Mouse (Mus musculus) CH12.LX (cell line): ENCODE measurements around the gene Gfra4. TPM values are rescaled to one million over a fixed set of nuclear protein-coding genes. Genes with fewer than 3 reads are reported as not detected.

Experiments used
- DNase-seq: peaks from one replicate; pipeline ENCODE4 v3.0.0-alpha.2; 2013; ENCODE audit errors: extremely low read depth
- H3K27ac ChIP-seq: 2 replicates; pipeline ENCODE4 v1.5.1; 2012; ENCODE audit warnings: low read depth, mild to moderate bottlenecking, control low read depth, moderate library complexity; ENCODE audit not compliant: insufficient read depth
- H3K27me3 ChIP-seq: replicated peaks from 2 replicates; pipeline ENCODE3; 2012; ENCODE audit warnings: inconsistent platforms
- H3K36me3 ChIP-seq, 2 experiments: replicated peaks in 1 of 2; 2 replicates each; pipeline versions ENCODE3 to v1.6.1; 2012; ENCODE audit warnings: inconsistent platforms in 1 of 2, low read length in 1 of 2, mild to moderate bottlenecking in 1 of 2, mixed read lengths in 1 of 2, moderate library complexity in 1 of 2; ENCODE audit not compliant: control insufficient read depth in 1 of 2, insufficient read depth in 1 of 2
- H3K4me1 ChIP-seq, 2 experiments: 2 replicates each; pipeline ENCODE4 v1.6.1; 2012; ENCODE audit warnings: inconsistent platforms in 1 of 2, moderate library complexity in 1 of 2; ENCODE audit not compliant: insufficient read depth in 2 of 2, control insufficient read depth in 1 of 2
- H3K4me2 ChIP-seq: 2 replicates; pipeline ENCODE4 v1.6.1; 2012; ENCODE audit warnings: low read depth, mild to moderate bottlenecking, control low read depth; ENCODE audit not compliant: poor library complexity, insufficient read depth, severe bottlenecking
- H3K4me3 ChIP-seq, 3 experiments: fragments of 150-350 bp in 1 of 3; sonication (generic) in 1 of 3; replicated peaks in 1 of 3; 2 replicates each; pipeline versions ENCODE3 to v1.5.1; 2011 to 2012; ENCODE audit warnings: low read depth in 2 of 3, low read length in 2 of 3, mild to moderate bottlenecking in 2 of 3, moderate library complexity in 2 of 3, control low read depth in 1 of 3, improper control_type of control experiment in 1 of 3, inconsistent platforms in 1 of 3, mixed read lengths in 1 of 3; ENCODE audit not compliant: poor library complexity in 1 of 3
- H3K79me2 ChIP-seq: replicated peaks from 2 replicates; pipeline ENCODE4 v1.6.1; 2012; ENCODE audit warnings: mild to moderate bottlenecking, moderate library complexity; ENCODE audit not compliant: control insufficient read depth, poor library complexity, insufficient read depth, severe bottlenecking; ENCODE audit errors: extremely low read depth
- H3K9ac ChIP-seq: 2 replicates; pipeline ENCODE4 v1.6.1; 2012; ENCODE audit warnings: low read depth, mild to moderate bottlenecking, control low read depth, moderate library complexity; ENCODE audit not compliant: insufficient read depth
- H3K9me3 ChIP-seq: replicated peaks from 2 replicates; pipeline ENCODE3; 2012; ENCODE audit warnings: low read length, inconsistent platforms, mixed read lengths
- BHLHE40 ChIP-seq: IDR thresholded peaks from 2 replicates; pipeline ENCODE4 v1.6.1; 2011; ENCODE audit warnings: mild to moderate bottlenecking, low read depth, low read length, improper control_type of control experiment
- CHD1 ChIP-seq: IDR thresholded peaks from 2 replicates; pipeline ENCODE4 v1.6.1; 2012; ENCODE audit warnings: low read depth, low read length, improper control_type of control experiment, inconsistent platforms
- CTCF ChIP-seq, 2 experiments: IDR thresholded peaks in 1 of 2; conservative IDR thresholded peaks in 1 of 2; 2 replicates each; pipeline ENCODE4 v1.5.1; 2011 to 2012; ENCODE audit warnings: low read depth in 2 of 2, low read length in 2 of 2, improper control_type of control experiment in 1 of 2, inconsistent platforms in 1 of 2, mild to moderate bottlenecking in 1 of 2, moderate library complexity in 1 of 2
- ELF1 ChIP-seq: IDR thresholded peaks from 2 replicates; pipeline ENCODE4 v1.6.1; 2014; ENCODE audit warnings: low read depth, mild to moderate bottlenecking, inconsistent platforms, low read length, improper control_type of control experiment
- ETS1 ChIP-seq: conservative IDR thresholded peaks from 2 replicates; pipeline ENCODE4 v1.6.1; 2012; ENCODE audit warnings: low read depth, mild to moderate bottlenecking, inconsistent platforms, low read length, improper control_type of control experiment, moderate library complexity
- HCFC1 ChIP-seq: IDR thresholded peaks from 2 replicates; pipeline ENCODE4 v1.6.1; 2012; ENCODE audit warnings: low read depth, mild to moderate bottlenecking, inconsistent platforms, low read length, improper control_type of control experiment
- IRF4 ChIP-seq: IDR thresholded peaks from 2 replicates; pipeline ENCODE4 v1.6.1; 2014; ENCODE audit warnings: low read depth, mild to moderate bottlenecking, inconsistent platforms, low read length, improper control_type of control experiment
- JUND ChIP-seq: conservative IDR thresholded peaks from 2 replicates; pipeline ENCODE4 v1.6.1; 2011; ENCODE audit warnings: low read depth, low read length, improper control_type of control experiment
- MAFK ChIP-seq: IDR thresholded peaks from 2 replicates; pipeline ENCODE4 v1.6.1; 2011; ENCODE audit warnings: low read length, improper control_type of control experiment; ENCODE audit not compliant: insufficient replicate concordance
- MEF2A ChIP-seq: IDR thresholded peaks from 2 replicates; pipeline ENCODE4 v1.6.1; 2014; ENCODE audit warnings: low read depth, mild to moderate bottlenecking, inconsistent platforms, low read length, improper control_type of control experiment, borderline replicate concordance
- NELFE ChIP-seq: IDR thresholded peaks from 2 replicates; pipeline ENCODE4 v1.6.1; 2011; ENCODE audit warnings: low read depth, low read length, improper control_type of control experiment
- POLR2A ChIP-seq: IDR thresholded peaks from 2 replicates; pipeline ENCODE4 v1.6.1; 2011; ENCODE audit warnings: low read depth, mild to moderate bottlenecking, improper control_type of control experiment, low read length
- RAD21 ChIP-seq: IDR thresholded peaks from 2 replicates; pipeline ENCODE4 v1.6.1; 2011; ENCODE audit warnings: low read depth, mild to moderate bottlenecking, low read length, improper control_type of control experiment, moderate library complexity
- RCOR1 ChIP-seq: conservative IDR thresholded peaks from 2 replicates; pipeline ENCODE4 v1.6.1; 2012; ENCODE audit warnings: low read depth, mild to moderate bottlenecking, inconsistent platforms, low read length, improper control_type of control experiment
- SMC3 ChIP-seq: IDR thresholded peaks from 2 replicates; pipeline ENCODE4 v1.6.1; 2011; ENCODE audit warnings: low read depth, low read length, improper control_type of control experiment
- TBP ChIP-seq: conservative IDR thresholded peaks from 2 replicates; pipeline ENCODE4 v1.6.1; 2011; ENCODE audit warnings: low read depth, low read length, improper control_type of control experiment
- TCF12 ChIP-seq: IDR thresholded peaks from 2 replicates; pipeline ENCODE4 v1.6.1; 2014; ENCODE audit warnings: low read depth, mild to moderate bottlenecking, inconsistent platforms, low read length, improper control_type of control experiment
- USF1 ChIP-seq: IDR thresholded peaks from 2 replicates; pipeline ENCODE4 v1.6.1; 2014; ENCODE audit warnings: low read depth, mild to moderate bottlenecking, inconsistent platforms, low read length, improper control_type of control experiment
- ZC3H11A ChIP-seq: IDR thresholded peaks from 2 replicates; pipeline ENCODE4 v1.6.1; 2012; ENCODE audit warnings: low read depth, mild to moderate bottlenecking, inconsistent platforms, low read length, improper control_type of control experiment
- ZNF384 ChIP-seq: IDR thresholded peaks from 2 replicates; pipeline ENCODE4 v1.6.1; 2012; ENCODE audit warnings: low read depth, low read length, improper control_type of control experiment, inconsistent platforms
- dilution Hi-C: fragments of 300-500 bp; cut with MboI; formaldehyde crosslinking; loops from 2 replicates; pipeline ENCODE4 v1.14.3; 2020; ENCODE audit warnings: low sequenced_read_pairs; ENCODE audit not compliant: extremely low pct_unique_long_range_greater_than_20kb, extremely low pct_ligation_motif_present
- in situ Hi-C: fragments of 300-500 bp; cut with MboI; formaldehyde crosslinking; loops from 3 replicates; pipeline ENCODE4 v1.14.3; 2019; ENCODE audit warnings: low sequenced_read_pairs, low pct_ligation_motif_present, low pct_unique_long_range_greater_than_20kb, mixed read lengths
- polyA plus RNA-seq: library from polyadenylated mRNA; unstranded; fragments of >175 nt; gene quantifications from 2 replicates; pipeline ENCODE4 v1.2.1, GENCODE M21; 2012; ENCODE audit warnings: low read depth; ENCODE audit not compliant: insufficient read length
- total RNA-seq, 2 experiments: library from RNA; depleted of rRNA; stranded (reverse); fragments of 300-350 nt in 1 of 2; fragments of >200 nt in 1 of 2; gene quantifications; 2 replicates each; pipeline ENCODE4 v1.2.3; 2012 to 2014

Gfra4 gene
- total and polyA plus RNA-seq, 3 experiments: not detected

DNA sequence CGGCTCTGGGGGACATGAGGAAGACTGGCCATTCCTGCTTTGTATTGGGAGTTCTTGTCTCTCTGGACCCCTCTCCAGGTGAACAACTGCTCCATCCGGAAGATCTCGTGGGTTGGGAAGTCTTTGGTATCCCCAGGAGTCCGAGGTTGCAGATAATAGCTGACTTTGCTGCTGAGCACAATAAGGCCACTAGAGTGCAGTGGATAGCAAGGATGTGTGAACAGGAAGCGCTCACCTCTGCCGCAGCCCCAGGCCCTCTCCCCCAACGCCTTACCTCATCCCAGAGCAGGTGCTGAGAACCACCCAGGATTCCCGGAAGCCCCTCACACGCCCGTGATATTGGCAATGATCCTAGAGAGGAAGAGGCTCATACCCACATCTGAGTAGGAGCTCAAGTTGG lies 13.3 kb upstream of the Gfra4 start:
- peak; percentile 70 for DNase-seq
- Histone ChIP-seq H3K27ac (no peak overlapping the region), H3K79me2 (no peaks in the 10 kb centered on the region), H3K9ac (0 out of 2 replicates have a peak overlapping the region, but pooled peaks have one; percentile 2), H3K4me1 (peaks cover 18 to 41% of the 10 kb centered on the region in 2 experiments), H3K36me3 (no peaks in the 10 kb centered on the region), H3K4me2 (peak overlapping the region; percentile 17), H3K4me3 (peak overlapping the region; percentile 9 to 48 (median 43)), H3K27me3 (peaks cover 42% of the 10 kb centered on the region), H3K9me3 (no peaks in the 10 kb centered on the region)
- TF ChIP-seq POLR2A (peak; percentile 25; the same call in 1 of the 2 replicates), ZNF384 (no peak), MEF2A (no peak), ELF1 (peak; percentile 87), ETS1 (no peak), SMC3 (peak; percentile 60), CHD1 (no peak), TCF12 (0 out of 2 replicates have a peak, but pooled peaks have one; percentile 38), MAFK (peak; percentile 66; the same call in 1 of the 2 replicates), NELFE (0 out of 2 replicates have a peak, but pooled peaks have one; percentile 14), HCFC1 (peak; percentile 41; the same call in 1 of the 2 replicates), ZC3H11A (no peak), IRF4 (no peak), RAD21 (peak; percentile 80), CTCF (conservative IDR thresholded peaks at IDR 0.05 in 1 of 2, IDR thresholded peaks at IDR 0.05 in 1 of 2; ENCODE audit: low read depth in 2 of 2, low read length in 2 of 2) (peak; percentile 51 to 85), JUND (no peak), RCOR1 (no peak; the same call in 1 of the 2 replicates), BHLHE40 (0 out of 2 replicates have a peak, but pooled peaks have one; percentile 11)
- dilution Hi-C loops (no loop called here), in situ Hi-C loops (no loop called here)

DNA sequence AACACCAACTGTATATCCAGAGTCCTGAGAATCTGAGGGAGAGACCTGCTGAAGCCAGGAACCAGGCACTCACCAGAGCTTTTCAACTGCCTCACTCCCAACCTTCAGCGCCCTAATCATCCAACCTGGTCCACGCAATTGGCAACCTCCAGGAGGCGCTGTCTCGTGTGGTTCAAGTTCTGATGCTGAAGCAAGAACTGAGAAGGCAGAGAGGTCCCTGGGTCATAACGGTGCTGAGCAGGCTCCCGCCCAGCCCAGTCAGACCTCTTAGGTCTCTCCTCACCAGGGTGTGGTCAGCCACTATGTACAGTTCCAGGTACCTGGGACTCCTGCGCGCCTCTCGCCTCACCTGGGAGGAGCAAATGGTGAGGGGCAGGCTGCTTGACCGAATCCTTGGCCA lies 12.7 kb upstream of the Gfra4 start:
- in situ Hi-C loops (no loop called here), dilution Hi-C loops (no loop called here)
- Histone ChIP-seq H3K4me3 (no peak overlapping the region), H3K9ac (no peak overlapping the region), H3K4me1 (peaks cover 18 to 41% of the 10 kb centered on the region in 2 experiments), H3K4me2 (peak overlapping the region; percentile 17), H3K36me3 (no peaks in the 10 kb centered on the region), H3K9me3 (no peaks in the 10 kb centered on the region), H3K27me3 (peaks cover 44% of the 10 kb centered on the region), H3K79me2 (no peaks in the 10 kb centered on the region), H3K27ac (no peak overlapping the region)
- peak; percentile 78 for DNase-seq
- TF ChIP-seq JUND: no peak
- TF ChIP-seq ETS1: no peak
- no peak for TF ChIP-seq CHD1
- no peak for TF ChIP-seq MEF2A
- TF ChIP-seq USF1: no peak
- TF ChIP-seq RAD21: peak; percentile 39
- no peak for TF ChIP-seq ZC3H11A
- TF ChIP-seq IRF4: 0 out of 2 replicates have a peak, but pooled peaks have one; percentile 7
- TF ChIP-seq ZNF384: no peak
- TF ChIP-seq TBP: no peak
- peak; percentile 56 to 75 for TF ChIP-seq CTCF (conservative IDR thresholded peaks at IDR 0.05 in 1 of 2, IDR thresholded peaks at IDR 0.05 in 1 of 2; ENCODE audit: low read depth in 2 of 2, low read length in 2 of 2)
- TF ChIP-seq SMC3: peak; percentile 48
- no peak for TF ChIP-seq HCFC1
